Mouse (Mus musculus) olfactory bulb, adult 2 months (tissue): ENCODE data around the gene Fam227a.

Experiments used
- CTCF ChIP-seq: fragments of 200-500 bp; IDR thresholded peaks from 2 replicates; pipeline ENCODE4 v1.5.1; 2012; ENCODE audit warnings: low read depth, mild to moderate bottlenecking, low read length, moderate library complexity; ENCODE audit not compliant: insufficient read depth
- POLR2A ChIP-seq: fragments of 200-500 bp; IDR thresholded peaks from 2 replicates; pipeline ENCODE4 v1.6.1; 2012; ENCODE audit warnings: mild to moderate bottlenecking, low read depth, low read length, moderate library complexity; ENCODE audit not compliant: insufficient read depth

GRCm38 (mm10) chr15:79600176-79600575 is 58.6 kb downstream of the Fam227a start:
- TF ChIP-seq POLR2A (no peak), CTCF (no peak)
